Mouse (Mus musculus) heart, postnatal 0 days (tissue): Measurements from ENCODE around the gene Eef1akmt4.

ENCODE experiments used
- CTCF ChIP-seq: IDR thresholded peaks from 2 replicates; pipeline ENCODE4 v1.5.1; 2016; ENCODE audit warnings: antibody characterized with exemption, control low read depth, low read depth
- EP300 ChIP-seq: IDR thresholded peaks from 2 replicates; pipeline ENCODE4 v1.6.1; 2016; ENCODE audit warnings: antibody characterized with exemption, low read depth

GRCm38 (mm10) chr16:20610501-20611356, 664 bp upstream of the Eef1akmt4 start:
- TF ChIP-seq CTCF (no peak), EP300 (peak; percentile 39; the same call in 1 of the 2 replicates)
